Mouse (Mus musculus): ENCODE data around the gene H2al1e.

The H2al1e gene

GRCm38 (mm10) chrX:11361261-11361660 is 49.5 kb downstream of the H2al1e start:
- ChIA-PET POLR2A (no interaction called here), CTCF (no interaction called here)

All from embryonic stem cell, embryonic (primary cell).